Comparison of ENCODE assay signal across 31 mouse cellular contexts in genomic region chr3:28210847-28211803, GRCm38 (mm10). TPM values are rescaled to one million over a fixed set of nuclear protein-coding genes. Genes with fewer than 3 reads are reported as not detected.
DNase-seq lines count a peak whose midpoint lies in the region; ATAC-seq and TF ChIP-seq lines count a peak whose summit lies in the region.
"Had no signal": no experiment of that assay in that cellular context is flagged by ENCODE, and none has a peak within 500 bp of the region (broad histone marks: within the 10 kb centered on the region; RNA-seq: fewer than 3 reads in every experiment).

No protein-coding gene starts in this region.

- 69% methylated on average over 14 of the region's 14 CpGs for WGBS in hindbrain, embryonic 16.5 days
- 70% methylated on average over 14 of the region's 14 CpGs for WGBS in hindbrain, embryonic 14.5 days
- WGBS in stomach, postnatal 0 days = 68% methylated on average over 14 of the region's 14 CpGs

- 0 out of 2 replicates have a peak, but pooled peaks have one; percentile 24 for ATAC-seq in hindbrain, embryonic 16.5 days
- no peak for ATAC-seq in hindbrain, embryonic 14.5 days (ENCODE audit: low FRiP score)
- ATAC-seq in stomach, postnatal 0 days (ENCODE audit: low FRiP score, low TSS enrichment) = peak; percentile 43; the same call in 1 of the 2 replicates

- no peak for TF ChIP-seq EP300 in stomach, postnatal 0 days (optimal IDR thresholded peaks at IDR 0.05)

- TF ChIP-seq POLR2A in brain, embryonic 14.5 days (IDR thresholded peaks at IDR 0.05; ENCODE audit: borderline replicate concordance, extremely low read depth, insufficient read depth, insufficient read length, poor library complexity, severe bottlenecking) = no peak

- no peak overlapping the region for H3K27ac ChIP-seq in hindbrain, embryonic 16.5 days (ENCODE audit: low read depth, low read length)
- H3K27ac ChIP-seq in hindbrain, embryonic 14.5 days = no peak overlapping the region
- no peak overlapping the region for H3K27ac ChIP-seq in stomach, postnatal 0 days (replicated peaks)
- H3K27ac ChIP-seq: embryonic facial prominence, embryonic 12.5 days; forebrain, embryonic 10.5 days; gastrocnemius, adult 2 months; heart, adult 2 months; heart, embryonic 13.5 days; kidney, embryonic 15.5 days; left cerebral cortex, adult 2 months; limb, embryonic 13.5 days; lung, embryonic 15.5 days; midbrain, embryonic 12.5 days; neural tube, embryonic 12.5 days had no signal

- no peaks in the 10 kb centered on the region for H3K4me1 ChIP-seq in hindbrain, embryonic 16.5 days (ENCODE audit: control insufficient read depth, insufficient read depth, low read depth, low read length)
- no peaks in the 10 kb centered on the region for H3K4me1 ChIP-seq in hindbrain, embryonic 14.5 days (replicated peaks; ENCODE audit: control insufficient read depth, insufficient read depth, low read length)
- H3K4me1 ChIP-seq in stomach, postnatal 0 days (replicated peaks; ENCODE audit: control insufficient read depth, insufficient read depth) = no peaks in the 10 kb centered on the region
- H3K4me1 ChIP-seq: embryonic facial prominence, embryonic 12.5 days; forebrain, embryonic 10.5 days; heart, embryonic 13.5 days; kidney, embryonic 15.5 days; limb, embryonic 13.5 days; lung, embryonic 15.5 days; midbrain, embryonic 12.5 days; neural tube, embryonic 12.5 days had no signal

- no peak for TF ChIP-seq CTCF in brain, embryonic 14.5 days (IDR thresholded peaks at IDR 0.05; ENCODE audit: borderline replicate concordance, extremely low read depth, insufficient read depth, insufficient read length)
- TF ChIP-seq CTCF in stomach, postnatal 0 days (IDR thresholded peaks at IDR 0.05; ENCODE audit: low read depth) = no peak

- H3K4me3 ChIP-seq in hindbrain, embryonic 16.5 days (ENCODE audit: low read length) = no peak overlapping the region
- no peak overlapping the region for H3K4me3 ChIP-seq in hindbrain, embryonic 14.5 days (replicated peaks; ENCODE audit: low read length)
- no peak overlapping the region for H3K4me3 ChIP-seq in stomach, postnatal 0 days (ENCODE audit: low read depth, low read length)
- H3K4me3 ChIP-seq: embryonic facial prominence, embryonic 12.5 days; forebrain, embryonic 10.5 days; gastrocnemius, adult 2 months; heart, adult 2 months; heart, embryonic 13.5 days; kidney, embryonic 15.5 days; left cerebral cortex, adult 2 months; limb, embryonic 13.5 days; lung, embryonic 15.5 days; midbrain, embryonic 12.5 days; myocyte; neural tube, embryonic 12.5 days had no signal

- no peak overlapping the region for H3K4me2 ChIP-seq in hindbrain, embryonic 16.5 days (ENCODE audit: low read length)
- no peak overlapping the region for H3K4me2 ChIP-seq in hindbrain, embryonic 14.5 days (replicated peaks)
- no peak overlapping the region for H3K4me2 ChIP-seq in stomach, postnatal 0 days (replicated peaks; ENCODE audit: low read depth)
- H3K4me2 ChIP-seq: embryonic facial prominence, embryonic 12.5 days; heart, embryonic 13.5 days; kidney, embryonic 15.5 days; limb, embryonic 13.5 days; liver, embryonic 11.5 days; lung, embryonic 15.5 days; midbrain, embryonic 12.5 days; neural tube, embryonic 12.5 days had no signal

- H3K27me3 ChIP-seq in hindbrain, embryonic 16.5 days (replicated peaks; ENCODE audit: control insufficient read depth, insufficient read depth, low read length) = no peaks in the 10 kb centered on the region
- no peaks in the 10 kb centered on the region for H3K27me3 ChIP-seq in hindbrain, embryonic 14.5 days (ENCODE audit: control insufficient read depth, insufficient read depth, low read length)
- H3K27me3 ChIP-seq in stomach, postnatal 0 days (ENCODE audit: control insufficient read depth, insufficient read depth, low read length) = no peaks in the 10 kb centered on the region
- H3K27me3 ChIP-seq: CH12.LX; embryonic facial prominence, embryonic 12.5 days; heart, embryonic 13.5 days; kidney, embryonic 15.5 days; limb, embryonic 13.5 days; lung, embryonic 15.5 days; midbrain, embryonic 12.5 days; neural tube, embryonic 12.5 days had no signal

- no peak for DNase-seq in hindbrain, embryonic 14.5 days (ENCODE audit: low spot score)
- peak; percentile 12 for DNase-seq in testis, postnatal 10 days (ENCODE audit: low spot score)
- no peak for DNase-seq in testis, postnatal 14 days (ENCODE audit: low spot score)
- peak; percentile 73 for DNase-seq in brain, embryonic 14.5 days (ENCODE audit: low read depth)
- no peak for DNase-seq in stomach, postnatal 0 days (ENCODE audit: low spot score)
- DNase-seq in kidney, adult 18-20 months = no peak
- DNase-seq in cerebellum, adult 18-20 months = no peak
- DNase-seq: adrenal gland, postnatal 36 days; cerebellum, adult 9-10 months; embryo, embryonic 11 days; gastrocnemius, adult 2 months; gastrocnemius, postnatal 36 days; heart, adult 2 months; heart, postnatal 10 days; kidney, adult 11 months; kidney, postnatal 25 days; right cerebral cortex, adult 18-20 months; spleen, adult 18-20 months had no signal

- H3K9ac ChIP-seq in hindbrain, embryonic 16.5 days (ENCODE audit: low read depth, low read length) = no peak overlapping the region
- H3K9ac ChIP-seq in hindbrain, embryonic 14.5 days = no peak overlapping the region
- no peak overlapping the region for H3K9ac ChIP-seq in stomach, postnatal 0 days (ENCODE audit: low read length)
- H3K9ac ChIP-seq: embryonic facial prominence, embryonic 12.5 days; heart, embryonic 13.5 days; kidney, embryonic 15.5 days; limb, embryonic 13.5 days; lung, embryonic 15.5 days; midbrain, embryonic 12.5 days; neural tube, embryonic 12.5 days had no signal

- no peaks in the 10 kb centered on the region for H3K36me3 ChIP-seq in hindbrain, embryonic 16.5 days (ENCODE audit: control insufficient read depth, insufficient read depth, low read length)
- no peaks in the 10 kb centered on the region for H3K36me3 ChIP-seq in hindbrain, embryonic 14.5 days (replicated peaks; ENCODE audit: control insufficient read depth, insufficient read depth)
- no peaks in the 10 kb centered on the region for H3K36me3 ChIP-seq in stomach, postnatal 0 days (ENCODE audit: control insufficient read depth, insufficient read depth, low read length)
- H3K36me3 ChIP-seq: embryonic facial prominence, embryonic 12.5 days; forebrain, embryonic 10.5 days; heart, embryonic 13.5 days; kidney, embryonic 15.5 days; limb, embryonic 13.5 days; lung, embryonic 15.5 days; midbrain, embryonic 12.5 days; neural tube, embryonic 12.5 days had no signal

- no peaks in the 10 kb centered on the region for H3K9me3 ChIP-seq in hindbrain, embryonic 16.5 days (ENCODE audit: control insufficient read depth, low read length)
- no peaks in the 10 kb centered on the region for H3K9me3 ChIP-seq in hindbrain, embryonic 14.5 days (ENCODE audit: control insufficient read depth, low read length)
- no peaks in the 10 kb centered on the region for H3K9me3 ChIP-seq in stomach, postnatal 0 days (ENCODE audit: control insufficient read depth, low read length)
- H3K9me3 ChIP-seq: embryonic facial prominence, embryonic 12.5 days; forebrain, embryonic 10.5 days; heart, embryonic 13.5 days; kidney, embryonic 15.5 days; limb, embryonic 13.5 days; lung, embryonic 15.5 days; midbrain, embryonic 12.5 days; neural tube, embryonic 12.5 days had no signal

RNA-seq across cellular contexts. Expression of gene Tnik, which starts 51.9 kb away (rescaled TPM):
- 55.7 and 65.1 TPM in 2 replicates for polyA plus RNA-seq in hindbrain, embryonic 16.5 days (2015; fragmentation: Nextera tagmentation; extraction: Ambion mirVana)
- polyA plus RNA-seq in hindbrain, embryonic 14.5 days (2014; fragmentation: Nextera tagmentation; extraction: Ambion mirVana) = 86.0 and 97.5 TPM in 2 replicates
- polyA plus RNA-seq in brain, embryonic 14.5 days (2012; rRNA removed) = 43.5 and 73.8 TPM in 2 replicates
- polyA plus RNA-seq in stomach, postnatal 0 days (2015; fragmentation: Nextera tagmentation; extraction: Ambion mirVana) = 4.6 and 5.3 TPM in 2 replicates

Comparison
In these comparisons a context has a peak if more than half of its experiments do, and no peak if none do; other contexts are left out.
1. DNase-seq: peak in testis, postnatal 10 days (single experiment) and brain, embryonic 14.5 days (single experiment); none in hindbrain, embryonic 14.5 days (single experiment), testis, postnatal 14 days (single experiment), stomach, postnatal 0 days (single experiment), kidney, adult 18-20 months (single experiment) and cerebellum, adult 18-20 months (0 of 2).